Mouse (Mus musculus): ENCODE measurements at regions not wholly inside any gene's neighbourhood (a gene's known extent, or its start where the extent isn't known, plus 50 kb on each side); places are given as distances from the start of the nearest gene placed in this dataset.
"Not testable (repeated sequence)": the region's sequence is repeated elsewhere in the genome, so short reads cannot be mapped to it uniquely, and the experiment has no call there.

DNA sequence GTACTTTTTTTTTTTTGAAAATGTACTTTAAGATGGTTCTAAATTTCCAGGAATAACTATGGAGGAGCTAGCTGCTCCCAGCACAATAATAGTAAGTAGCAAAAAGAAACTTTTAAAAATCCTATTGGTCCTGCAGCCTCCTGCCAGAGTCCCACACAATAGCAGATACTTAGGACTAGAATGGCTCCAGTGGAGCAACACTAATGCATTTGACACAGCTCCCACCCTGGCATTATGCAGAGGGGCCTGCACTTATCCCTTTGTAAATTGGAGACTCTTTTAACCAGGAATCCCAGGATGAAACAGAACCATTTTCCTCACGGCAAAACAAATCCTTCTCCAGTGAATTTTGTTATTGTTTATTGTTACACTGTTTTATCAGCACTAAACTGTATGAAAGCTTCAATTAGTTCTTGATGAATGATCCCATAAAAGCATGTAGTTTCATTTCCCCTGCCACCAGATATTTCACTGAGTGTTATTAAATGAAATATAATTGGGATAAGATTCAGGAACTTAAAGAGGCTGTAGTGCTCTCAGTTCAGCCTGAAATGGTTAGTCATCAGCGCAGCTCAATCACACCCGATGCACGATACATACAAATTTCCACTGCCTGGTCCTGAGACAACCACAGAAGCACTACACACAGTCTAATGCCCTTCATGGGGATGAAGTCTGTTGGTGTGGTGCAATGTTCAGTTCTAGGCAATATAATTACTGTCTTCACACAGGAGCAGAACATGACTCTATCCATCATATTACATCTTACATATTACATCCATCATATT, 708.6 kb upstream of the Mms22l start:
- DNase-seq: no peak

DNA sequence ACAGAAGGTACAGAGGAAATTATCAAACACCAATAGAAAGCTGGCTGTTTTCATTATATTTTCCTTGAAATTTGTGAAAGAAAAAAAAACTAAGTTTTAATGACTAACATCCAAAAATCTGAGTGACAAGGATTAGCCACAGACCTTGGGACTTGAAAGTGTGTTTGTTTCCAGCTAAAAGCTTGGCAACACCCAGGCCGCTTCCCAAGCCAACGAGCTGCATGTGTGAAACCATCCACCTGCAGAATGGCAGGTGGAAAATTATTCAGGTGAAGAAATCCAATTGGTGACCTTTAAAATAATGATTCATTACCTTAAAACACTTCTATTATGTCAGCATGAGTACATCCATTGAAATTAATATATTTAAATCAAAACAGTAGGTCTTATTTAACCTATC, 672.7 kb upstream of the Mms22l start:
- no peak for DNase-seq

- DNase-seq: no peak
Observed at GRCm38 (mm10) chr4:23826885-23827284, 669.4 kb upstream of the Mms22l start.

DNA sequence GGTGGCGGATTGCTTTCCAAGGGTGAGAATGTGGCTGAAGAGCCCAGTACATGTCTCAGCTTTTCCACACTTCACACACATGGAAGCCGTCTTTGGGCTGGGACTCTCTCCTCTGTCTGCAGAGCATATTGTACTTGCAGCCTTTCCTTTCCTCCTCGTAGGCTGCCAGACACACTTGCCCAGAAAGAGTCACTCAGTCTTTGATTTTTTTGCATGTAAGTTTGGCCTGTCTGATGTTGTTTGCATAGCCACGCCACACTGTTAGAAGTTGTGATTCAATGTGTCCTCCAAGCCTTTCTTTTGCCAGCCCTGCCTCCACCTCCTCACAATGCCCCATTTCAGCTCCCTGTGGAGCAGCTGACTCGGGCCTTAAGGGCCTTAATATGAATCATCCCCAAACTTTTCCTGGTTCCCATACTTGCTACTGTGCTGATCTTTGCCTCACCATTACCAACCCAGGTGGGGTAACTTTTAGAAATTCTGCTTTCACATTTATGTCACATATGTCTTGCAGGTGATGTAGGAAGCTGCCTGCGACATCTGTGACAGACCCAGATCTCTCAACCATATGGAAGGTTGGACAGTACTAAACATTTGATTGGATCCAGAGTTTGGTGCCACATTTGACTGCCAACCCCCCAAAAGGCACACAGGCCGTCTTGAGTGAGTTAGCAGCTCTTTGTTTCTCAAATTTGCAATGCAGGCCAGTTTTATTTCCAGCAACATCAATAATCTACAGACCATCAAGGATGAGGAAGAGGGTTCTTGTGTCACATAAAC, 663.7 kb upstream of the Mms22l start:
- no peak for DNase-seq

DNA sequence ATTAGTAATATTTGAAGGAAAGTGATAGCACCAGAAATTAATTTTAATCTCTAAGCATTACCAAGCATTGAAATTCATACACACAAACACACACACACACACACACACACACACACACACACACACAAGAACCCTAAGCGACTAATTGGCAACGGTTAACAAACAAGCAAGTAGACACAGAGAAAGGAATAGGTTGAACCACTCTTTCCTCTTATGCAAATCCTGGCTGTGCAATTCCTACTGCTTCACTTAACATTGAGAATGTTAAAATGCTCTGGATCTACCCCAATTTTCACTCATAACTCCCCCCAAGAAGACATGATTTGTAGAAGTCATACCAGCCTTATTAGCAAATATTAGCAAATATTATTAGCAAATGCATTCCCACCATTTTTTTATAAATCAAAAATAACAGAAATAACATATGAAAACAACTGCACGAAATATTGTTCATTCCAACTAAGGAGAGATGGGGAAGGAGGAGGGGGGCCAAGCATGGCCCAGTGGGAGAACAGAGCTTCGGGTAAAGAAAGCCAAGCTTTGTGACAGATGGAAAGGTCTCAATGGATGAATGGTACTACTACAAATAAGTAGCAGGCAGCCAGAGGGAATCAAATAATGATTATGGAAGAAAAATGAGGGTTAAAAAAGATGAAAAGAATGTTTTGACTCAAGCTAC, 652.5 kb upstream of the Mms22l start:
- DNase-seq: no peak

GRCm38 (mm10) chr4:23844288-23844971, 651.8 kb upstream of the Mms22l start:
- DNase-seq: no peak

DNA sequence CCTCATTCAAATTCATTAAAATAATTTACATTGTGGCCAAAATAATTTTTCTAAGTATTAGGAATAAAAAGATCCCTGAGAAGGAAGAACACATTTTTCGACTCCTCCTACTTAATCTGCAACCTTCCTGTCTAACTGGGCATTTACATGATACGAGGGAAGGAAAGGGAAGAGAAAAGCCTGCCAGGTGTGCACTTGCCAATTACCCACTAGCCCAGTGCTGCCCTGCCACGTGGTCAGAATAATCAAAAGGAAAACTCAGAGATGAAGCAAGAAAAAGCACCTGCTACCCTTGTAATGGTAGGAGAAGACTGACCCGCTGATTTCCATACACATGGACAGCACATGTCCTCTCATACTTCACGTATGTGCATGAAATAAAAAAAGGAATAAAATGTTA, 651.0 kb upstream of the Mms22l start:
- DNase-seq: no peak

DNA sequence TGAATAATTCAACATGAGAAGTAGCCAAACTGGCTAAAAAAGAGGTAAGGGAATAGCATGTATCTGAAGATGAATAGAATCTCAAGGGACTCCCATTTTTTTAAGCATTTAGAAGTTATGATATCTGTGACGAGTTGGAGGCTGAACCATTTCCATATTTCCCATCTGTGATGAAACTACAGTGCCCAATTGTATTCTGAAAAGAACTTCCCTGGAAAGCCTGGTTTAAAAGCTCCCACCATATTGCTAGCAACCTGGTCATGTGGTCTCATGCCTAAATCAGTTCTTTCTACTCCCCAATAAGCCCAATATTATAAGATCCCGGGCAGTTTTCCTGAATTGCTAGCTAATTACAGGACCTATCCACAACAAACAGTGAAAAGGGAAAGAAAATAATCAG, 645.6 kb upstream of the Mms22l start:
- no peak for DNase-seq

GRCm38 (mm10) chr4:23862437-23862836, 633.8 kb upstream of the Mms22l start:
- DNase-seq: no peak

GRCm38 (mm10) chr4:23880007-23880406, 616.2 kb upstream of the Mms22l start:
- no peak for DNase-seq

- DNase-seq: no peak
Observed at GRCm38 (mm10) chr4:23913396-23913795, 582.9 kb upstream of the Mms22l start.

- DNase-seq: no peak
Observed at GRCm38 (mm10) chr4:23913822-23914221, 582.4 kb upstream of the Mms22l start.

DNA sequence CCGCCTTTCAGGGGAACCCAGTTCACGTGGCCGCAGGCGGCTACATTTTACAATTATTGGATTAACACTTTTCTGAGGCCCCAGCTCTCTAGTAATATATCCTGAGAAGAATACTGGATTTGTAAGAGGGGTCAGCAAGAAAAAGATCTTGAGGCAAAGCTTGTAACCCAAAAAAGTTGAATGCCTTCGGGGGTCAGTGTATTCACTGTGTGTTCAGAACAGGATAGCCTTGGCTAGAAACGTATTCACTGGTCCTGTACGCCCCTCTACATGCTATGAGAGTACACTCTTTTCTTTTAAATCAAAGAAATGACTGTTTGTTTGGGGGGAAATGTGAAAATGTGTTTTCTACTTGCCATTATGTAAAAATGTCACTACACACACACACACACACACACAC, 581.8 kb upstream of the Mms22l start:
- no peak for DNase-seq

DNA sequence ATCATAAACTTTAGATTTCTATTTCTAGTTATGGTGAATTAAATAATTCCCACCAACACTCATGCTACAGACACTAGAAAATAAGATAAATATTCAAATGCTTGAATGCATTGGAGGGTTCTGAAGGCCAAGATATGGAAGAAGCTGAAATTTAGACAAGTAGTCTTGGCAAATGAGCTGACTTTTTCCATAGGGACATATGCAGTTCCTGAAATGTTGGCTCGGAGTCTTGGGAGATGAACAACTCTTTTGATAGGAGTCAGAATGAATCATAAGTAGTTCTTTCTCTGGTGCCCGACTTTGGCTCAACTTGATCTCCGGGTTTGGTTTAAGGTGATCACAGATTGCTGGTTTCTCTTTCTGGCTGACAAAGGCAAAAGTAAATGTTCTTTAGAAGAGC, 574.7 kb upstream of the Mms22l start:
- no peak for DNase-seq

GRCm38 (mm10) chr4:23954140-23954539, 542.1 kb upstream of the Mms22l start:
- no peak for DNase-seq

- not testable (repeated sequence) for DNase-seq
Observed at GRCm38 (mm10) chr4:23982193-23982592, 514.1 kb upstream of the Mms22l start.

GRCm38 (mm10) chr4:23982790-23983451, 513.3 kb upstream of the Mms22l start:
- peak; percentile 20 for DNase-seq

DNA sequence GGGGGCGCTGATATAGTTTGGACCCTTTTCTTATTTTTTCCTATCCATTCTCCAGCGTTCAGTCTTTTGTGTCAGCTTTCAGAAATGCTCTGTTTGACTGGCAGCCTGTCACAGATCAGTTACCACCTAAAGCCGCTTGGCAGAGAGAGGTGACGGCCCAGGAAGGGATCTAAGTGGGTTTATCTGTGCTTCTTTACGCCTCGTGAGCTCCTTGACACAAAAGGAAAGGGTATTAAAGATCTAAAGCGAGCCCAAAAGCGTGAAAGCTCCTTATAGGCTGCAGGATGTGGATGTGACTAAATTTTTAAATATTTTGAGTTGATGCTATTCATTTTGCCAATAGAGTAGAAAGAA, 512.8 kb upstream of the Mms22l start:
- no peak for DNase-seq

GRCm38 (mm10) chr4:23984005-23984404, 512.2 kb upstream of the Mms22l start:
- DNase-seq: no peak

- DNase-seq: no peak
Observed at GRCm38 (mm10) chr4:23985956-23986355, 510.3 kb upstream of the Mms22l start.

GRCm38 (mm10) chr4:23993823-23994222, 502.4 kb upstream of the Mms22l start:
- no peak for DNase-seq
